Mouse (Mus musculus) left cerebral cortex, postnatal 25 days (tissue): ENCODE results near the gene Parg. TPM values are rescaled to one million over a fixed set of nuclear protein-coding genes. Genes with fewer than 3 reads are reported as not detected.

Source experiments
- DNase-seq, 2 experiments: peaks; one replicate each; pipeline ENCODE4 v3.0.0; 2022; ENCODE audit warnings: low spot score in 2 of 2, mixed read lengths in 1 of 2
- intact Hi-C: fragments of 180-260 bp; cut with DNase I; formaldehyde crosslinking; loops from one replicate; pipeline ENCODE4 v1.15.1; 2025
- total RNA-seq, 2 experiments: library from RNA; stranded (reverse); gene quantifications; 2 replicates each; pipeline ENCODE4 v1.2.3; 2021

Parg gene
- 10 to 100 TPM; 39.4 to 46.9 TPM for total RNA-seq

DNA sequence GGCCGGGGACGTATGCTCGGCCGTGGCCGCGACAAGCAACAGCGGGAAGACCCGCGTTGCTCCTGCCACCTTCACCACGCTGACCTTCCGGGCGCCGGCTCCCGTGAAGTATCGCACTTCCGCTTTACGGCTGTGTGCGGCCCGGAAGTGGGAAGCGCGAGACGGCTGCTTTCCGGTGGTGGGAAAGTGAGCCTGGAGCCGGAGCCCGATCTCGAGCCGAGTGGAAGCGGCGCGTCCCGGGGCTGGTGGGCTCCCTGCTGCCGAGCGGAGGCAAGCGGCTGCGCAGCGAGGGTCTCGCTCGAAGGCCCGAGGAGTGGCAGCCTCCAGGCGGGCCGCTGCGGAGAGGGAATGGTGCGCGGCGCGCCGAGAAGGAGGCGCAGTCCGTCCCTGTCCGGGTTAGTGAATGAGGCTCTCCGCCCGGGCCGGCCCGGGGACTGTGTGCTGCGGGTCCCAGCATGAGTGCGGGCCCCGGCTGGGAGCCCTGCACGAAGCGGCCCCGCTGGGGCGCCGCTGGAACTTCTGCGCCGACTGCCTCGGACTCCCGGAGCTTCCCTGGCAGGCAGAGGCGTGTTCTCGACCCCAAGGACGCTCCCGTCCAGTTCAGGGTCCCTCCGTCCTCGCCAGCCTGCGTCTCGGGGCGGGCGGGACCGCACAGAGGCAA lies at the start of gene Parg, which contains the start of gene Timm23:
TSS of gene Parg (plus strand) at position 159 of the 661 bp plus-strand sequence.
TSS of gene Timm23 (minus strand) at position 108 of the 661 bp plus-strand sequence.
- intact Hi-C loops = no loop called here
- DNase-seq = peak; percentile 91 to 93

DNA sequence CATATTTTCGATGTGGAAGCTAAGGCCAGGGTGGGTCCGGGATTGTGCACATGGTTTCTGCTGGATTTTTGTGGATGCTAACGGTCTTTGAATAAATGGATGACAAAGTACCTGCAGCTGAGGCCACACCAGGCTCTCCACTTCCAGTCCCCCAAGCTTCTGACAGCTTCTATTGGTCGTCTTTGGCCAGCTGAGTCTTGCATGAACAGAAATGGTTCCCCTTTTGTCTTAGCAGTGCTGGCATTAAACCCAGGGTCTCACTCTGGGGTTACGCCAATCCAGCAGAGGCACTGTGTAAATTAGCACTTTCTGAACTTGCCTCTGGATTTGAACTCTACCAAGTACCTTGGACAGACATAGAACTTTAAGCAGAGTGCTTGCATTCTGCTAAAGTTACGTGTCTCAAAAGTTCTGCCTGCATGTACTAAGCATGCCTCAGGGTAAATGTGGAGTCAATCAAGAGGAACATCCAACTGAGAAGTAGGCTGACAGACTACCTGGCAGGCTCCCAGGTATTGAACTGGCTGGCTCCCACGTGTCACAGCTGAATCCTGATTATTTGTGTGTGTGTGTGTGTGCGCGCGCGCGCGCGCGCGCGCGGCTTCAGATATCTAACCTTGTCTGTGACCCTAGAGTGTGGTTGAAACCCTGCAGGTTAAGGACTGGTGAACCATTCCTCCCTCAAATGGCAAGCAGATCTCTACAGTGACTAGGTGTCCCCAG lies 49.3 kb upstream of the Parg start:
- intact Hi-C loops = no loop called here
- DNase-seq = no peak

DNA sequence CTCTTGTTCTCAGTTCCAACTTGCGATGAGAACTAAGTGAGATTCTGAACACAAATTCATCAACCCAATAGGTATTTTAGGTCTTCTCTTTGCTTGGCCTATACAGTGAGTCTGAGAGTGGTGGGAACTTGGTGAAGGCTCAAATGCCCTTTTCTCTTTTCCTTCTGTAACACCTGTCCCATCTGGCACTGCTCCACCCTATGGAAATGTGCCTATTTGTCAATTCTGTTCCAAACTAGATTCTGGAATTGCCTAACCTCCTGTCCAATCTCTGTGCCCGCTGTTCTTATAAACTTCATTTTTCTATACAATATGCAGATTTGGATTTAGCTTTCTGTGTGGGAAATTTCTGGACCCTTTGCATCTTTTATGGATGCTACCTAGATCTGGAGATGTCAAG lies 48.6 kb upstream of the Parg start:
- DNase-seq = no peak
- intact Hi-C loops = no loop called here

DNA sequence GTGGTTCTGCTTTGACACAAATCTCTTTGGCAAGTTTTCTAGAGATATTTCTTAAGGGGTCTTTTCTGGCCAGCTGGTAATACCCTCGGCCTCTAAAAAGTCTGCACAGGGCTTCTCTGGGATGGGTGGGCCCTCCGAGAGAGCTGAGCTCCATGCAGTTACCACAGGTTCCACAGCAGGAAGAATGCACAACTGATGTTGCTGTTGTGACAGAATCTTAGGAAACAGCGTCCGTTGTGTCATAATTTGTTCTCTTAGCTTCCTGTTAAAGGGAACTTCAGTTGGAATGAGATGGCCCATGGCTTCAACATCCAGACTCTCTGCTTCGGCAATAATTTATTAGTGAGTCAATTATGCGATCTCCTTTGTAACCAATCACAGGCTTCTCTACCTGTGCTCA lies 47.0 kb upstream of the Parg start:
- DNase-seq = no peak
- intact Hi-C loops = no loop called here

DNA sequence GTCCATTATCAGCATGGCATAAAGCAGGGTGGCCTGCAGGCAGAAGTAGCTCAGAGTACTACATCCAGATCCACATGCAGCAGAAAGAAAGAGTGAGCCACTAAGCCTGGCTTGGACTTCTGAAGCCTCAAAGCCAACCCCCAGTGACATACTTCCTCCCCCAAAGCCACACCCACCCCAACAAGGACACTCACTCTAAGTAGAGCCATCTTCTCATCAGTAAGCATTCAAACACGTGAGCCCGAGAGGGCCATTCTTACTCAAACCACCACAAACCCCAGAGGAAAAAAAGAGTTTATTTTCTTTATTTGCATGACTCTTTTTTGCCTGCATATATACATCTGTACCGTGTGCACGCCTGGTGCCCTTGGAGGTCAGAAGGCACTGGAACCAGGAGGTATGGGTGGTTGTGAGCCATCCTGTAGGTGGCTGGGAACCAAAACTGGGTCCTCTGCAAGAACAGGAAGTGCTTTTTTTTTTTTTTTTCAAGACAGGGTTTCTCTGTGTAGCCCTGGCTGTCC lies 42.5 kb upstream of the Parg start:
- no peak for DNase-seq
- intact Hi-C loops = no loop called here

DNA sequence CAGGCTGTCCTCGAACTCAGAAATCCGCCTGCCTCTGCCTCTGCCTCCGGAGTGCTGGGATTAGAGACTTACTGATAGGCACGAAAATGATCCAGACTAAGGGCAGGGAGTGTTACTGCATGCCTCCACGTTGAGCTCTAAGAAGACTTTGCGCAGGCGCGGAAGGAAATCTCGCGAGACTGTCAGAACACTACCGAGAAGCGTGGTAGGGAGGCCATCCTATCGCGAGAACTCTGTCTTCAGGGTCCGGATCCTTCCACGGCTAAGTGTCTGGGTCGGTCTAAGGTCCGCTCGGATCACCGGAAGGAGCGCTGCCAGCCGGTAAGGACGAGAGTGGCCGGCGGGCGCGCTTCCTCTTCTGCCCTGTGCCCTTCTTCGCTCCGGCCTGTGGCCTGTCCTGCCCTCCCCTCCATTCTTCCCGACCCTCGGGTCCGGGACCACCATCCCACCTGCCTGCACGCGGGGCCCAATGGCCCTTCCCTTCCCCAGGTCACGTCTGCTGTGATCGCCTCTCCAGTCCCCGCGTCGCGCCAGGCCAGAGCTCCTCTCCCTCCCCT lies 42.0 kb upstream of the Parg start, which contains the start of gene Ncoa4:
TSS of gene Ncoa4 (plus strand) at position 176 of the 557 bp plus-strand sequence.
- DNase-seq = peak; percentile 97 to 99
- intact Hi-C loops = no loop called here

GRCm38 (mm10) chr14:32160563-32160962 lies 41.2 kb upstream of the Parg start:
- intact Hi-C loops = no loop called here
- DNase-seq = no peak

DNA sequence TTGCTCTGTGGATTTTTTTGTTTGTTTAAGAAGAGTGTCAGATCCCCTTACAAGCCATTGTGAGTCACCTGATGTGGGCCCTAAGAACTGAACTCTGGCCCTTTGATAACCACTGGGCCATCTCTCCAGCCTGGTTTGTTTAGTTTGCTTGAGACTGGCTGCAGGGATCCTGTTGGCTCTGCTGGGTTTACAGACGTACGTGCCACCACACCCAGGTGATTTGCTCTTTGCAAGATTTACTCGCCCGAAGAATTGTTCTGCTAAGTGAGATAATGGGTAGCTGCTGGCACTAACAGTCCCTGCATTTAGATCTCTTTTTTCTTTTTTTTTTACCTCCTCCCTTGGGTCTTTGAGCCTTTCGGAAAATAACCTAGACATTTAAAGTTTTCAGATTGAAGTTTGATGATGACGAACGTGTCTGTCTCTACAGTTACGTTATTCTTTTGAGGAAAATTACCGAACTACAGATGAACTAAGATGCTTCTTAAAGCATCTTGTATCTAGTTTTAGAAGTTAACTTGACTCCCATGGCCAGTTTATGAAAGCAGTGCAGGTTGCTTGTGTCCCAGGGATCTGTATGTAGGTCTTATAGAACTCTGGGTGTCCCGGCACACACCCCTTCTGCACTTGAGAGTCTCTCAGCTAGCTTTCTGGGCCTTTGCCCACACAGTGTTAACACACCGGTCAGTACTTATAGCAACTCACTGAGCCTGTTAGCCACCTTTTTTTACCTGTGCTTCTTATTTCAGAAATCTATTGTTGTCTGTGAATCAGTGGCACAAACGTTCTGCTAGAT lies 40.5 kb upstream of the Parg start:
- DNase-seq = no peak

DNA sequence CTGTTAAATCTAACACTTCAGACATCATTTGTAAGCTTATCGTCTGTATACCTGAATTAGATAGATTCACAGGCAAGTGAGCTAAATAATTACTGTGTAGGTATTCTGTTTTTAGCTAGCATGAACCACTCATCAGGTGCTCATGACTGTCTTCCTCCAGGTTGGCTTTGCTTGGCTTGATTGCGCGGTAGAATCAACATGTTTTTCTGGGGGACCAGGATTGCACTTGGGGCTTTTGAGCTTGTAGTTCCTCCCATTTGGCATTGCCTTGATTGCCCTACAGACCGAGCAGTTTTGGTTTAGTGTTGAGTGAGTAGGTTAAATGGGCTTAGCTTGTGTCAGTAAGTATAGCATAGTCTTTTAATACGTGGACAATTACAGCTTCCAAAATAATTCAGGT lies 39.5 kb upstream of the Parg start:
- intact Hi-C loops = no loop called here
- DNase-seq = no peak

More for the DNA sequence above, 40.5 kb upstream of the Parg start:
- intact Hi-C loops = no loop called here

DNA sequence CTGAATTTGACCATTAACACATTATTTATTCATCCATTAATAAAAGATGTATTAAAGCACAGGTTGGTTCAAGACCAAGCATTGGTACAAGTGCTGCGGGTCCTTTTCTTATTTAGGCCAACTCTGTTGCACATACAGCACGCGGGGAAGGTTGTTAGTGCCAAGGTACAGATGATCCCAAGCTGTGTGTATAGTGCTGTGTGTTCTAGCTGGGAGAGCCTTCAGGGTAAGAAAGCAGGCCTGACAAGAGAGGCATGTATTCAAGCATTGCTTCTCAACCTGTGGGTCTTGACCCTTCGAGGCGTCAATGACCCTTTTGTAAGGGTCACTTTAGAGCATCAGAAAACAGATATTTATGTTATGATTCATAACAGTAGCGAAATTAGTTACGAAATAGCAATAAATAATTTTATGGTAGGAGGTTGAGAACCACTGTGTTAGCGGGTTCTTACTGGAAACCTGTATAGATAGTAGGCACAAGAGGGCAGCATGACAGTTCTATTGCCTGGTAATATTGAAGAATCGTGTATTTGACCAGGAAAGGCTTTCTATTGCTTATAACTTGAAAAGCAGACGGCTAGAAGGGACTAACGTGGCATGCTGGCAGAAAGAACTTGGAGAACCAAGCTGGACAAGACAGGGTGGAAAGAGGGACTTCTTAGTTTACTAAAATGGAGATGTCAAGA lies 38.4 kb upstream of the Parg start:
- intact Hi-C loops = no loop called here
- DNase-seq = no peak

DNA sequence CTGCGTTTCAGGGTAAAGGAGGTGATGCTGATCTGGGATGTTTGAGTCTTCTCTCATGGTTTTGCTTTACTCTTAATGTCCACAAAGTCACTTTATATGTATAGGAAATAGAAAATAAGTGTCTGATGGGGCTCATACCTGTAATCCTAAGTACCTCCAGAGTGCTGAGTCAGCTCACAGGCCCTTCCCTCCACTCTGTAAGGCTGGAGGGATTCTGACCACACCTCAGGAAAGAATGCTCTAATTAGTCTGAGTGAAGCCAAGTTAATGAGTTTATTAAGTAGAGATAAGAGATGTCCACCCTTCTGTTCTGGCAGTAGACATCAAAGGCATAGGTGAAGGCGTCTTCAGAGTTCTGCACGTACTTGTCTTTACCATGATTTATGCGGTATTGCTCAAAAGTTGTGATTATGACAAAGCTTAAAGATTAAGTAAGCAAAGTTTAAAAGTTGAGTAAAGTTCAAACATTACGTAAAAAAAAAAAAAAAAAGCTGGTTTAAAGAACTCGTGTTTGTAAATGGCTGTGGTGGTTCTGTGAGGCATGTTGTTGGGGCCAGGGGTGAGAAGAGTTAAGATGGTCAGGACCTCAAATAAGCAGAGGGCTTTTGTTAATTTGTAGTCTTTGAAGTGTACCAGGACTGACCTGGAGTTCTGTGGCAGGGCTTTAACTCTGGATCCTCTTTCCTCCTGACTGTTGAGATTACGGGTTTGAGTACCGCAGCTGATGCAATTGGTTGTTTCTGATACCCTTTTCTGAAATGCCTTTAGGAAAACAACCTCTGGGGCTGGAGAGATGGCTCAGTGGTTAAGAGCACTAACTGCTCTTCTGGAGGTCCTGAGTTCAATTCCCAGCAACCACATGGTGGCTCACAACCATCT lies 37.3 kb upstream of the Parg start:
- intact Hi-C loops = no loop called here

GRCm38 (mm10) chr14:32165278-32166061 lies 36.3 kb upstream of the Parg start:
- intact Hi-C loops = no loop called here

More for the DNA sequence above, 37.3 kb upstream of the Parg start:
- no peak for DNase-seq

DNA sequence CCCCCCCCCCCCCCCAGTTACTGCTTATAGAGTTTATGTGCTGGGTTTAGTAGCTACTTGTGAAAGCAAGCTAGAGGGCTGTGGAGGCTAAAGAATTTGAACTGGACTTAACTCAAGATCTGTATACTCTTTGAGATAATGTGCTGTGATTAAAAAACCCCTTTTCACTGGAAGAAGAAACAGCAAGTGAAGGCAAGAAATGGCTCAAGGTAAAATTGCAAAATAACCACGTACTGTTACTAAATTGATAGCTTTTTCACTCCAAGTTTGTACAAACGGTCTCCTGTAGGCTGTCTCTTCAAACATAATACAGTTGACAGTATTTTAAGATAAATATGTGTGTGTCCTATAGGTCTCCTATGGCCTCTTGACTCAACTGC lies 35.7 kb upstream of the Parg start:
- intact Hi-C loops = no loop called here
- DNase-seq = no peak

More at GRCm38 (mm10) chr14:32165278-32166061, 36.3 kb upstream of the Parg start:
- peak; percentile 26 to 37 for DNase-seq

- DNase-seq = no peak
- intact Hi-C loops = no loop called here
Measured at GRCm38 (mm10) chr14:32166840-32167239, 34.9 kb upstream of the Parg start.

DNA sequence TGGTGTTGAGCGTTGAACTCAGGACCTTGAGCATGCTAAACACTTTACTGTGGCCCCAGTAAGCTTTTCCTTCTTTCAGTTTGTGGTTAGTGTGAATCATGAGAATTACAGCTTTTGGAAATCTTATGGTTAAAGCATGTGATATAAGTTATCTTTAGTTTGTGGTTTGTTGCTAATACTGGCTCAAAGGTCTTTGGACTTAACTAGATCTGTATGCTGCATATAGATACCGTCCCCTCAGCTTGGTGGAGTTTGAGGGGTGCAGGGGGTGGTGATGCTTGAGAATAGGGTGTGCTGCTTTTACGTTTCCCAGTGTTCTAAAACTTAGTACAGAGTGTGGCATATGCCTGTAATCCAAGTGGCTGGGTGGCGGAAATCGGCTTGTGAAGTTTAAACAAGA lies 34.4 kb upstream of the Parg start:
- DNase-seq = no peak
- intact Hi-C loops = no loop called here

- intact Hi-C loops = no loop called here
- DNase-seq = no peak
Measured at GRCm38 (mm10) chr14:32168653-32169231, 33.0 kb upstream of the Parg start.

DNA sequence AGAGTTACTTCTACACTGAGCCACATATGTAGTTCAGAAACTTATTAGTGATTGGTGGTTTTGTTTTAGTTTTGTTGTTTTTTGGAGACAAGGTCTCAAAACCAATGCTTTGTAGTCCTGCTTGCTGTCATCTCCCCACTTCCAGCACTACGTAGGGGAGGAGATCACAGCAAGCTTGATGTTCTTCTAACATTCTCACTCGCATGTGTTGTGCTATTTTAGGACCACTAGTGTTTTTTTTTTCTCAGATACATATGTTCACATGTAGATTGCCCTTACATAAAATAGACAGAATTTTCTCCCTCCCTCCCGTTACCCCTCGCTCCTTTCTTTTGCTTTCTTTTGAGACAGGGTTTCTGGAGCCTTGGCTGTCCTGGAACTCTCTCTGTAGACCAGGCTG lies 31.6 kb upstream of the Parg start:
- DNase-seq = no peak
- intact Hi-C loops = no loop called here
